Mouse (Mus musculus) testis, adult 2 months (tissue): ENCODE measurements around the gene Arhgap8. TPM values are rescaled to one million over a fixed set of nuclear protein-coding genes. Genes with fewer than 3 reads are reported as not detected.
"Not testable (repeated sequence)": the region's sequence is repeated elsewhere in the genome, so short reads cannot be mapped to it uniquely, and the experiment has no call there.

Experiments
- H3K27ac ChIP-seq: fragments of 200-500 bp; 2 replicates; pipeline ENCODE4 v1.5.1; 2012; ENCODE audit warnings: low read depth, low read length; ENCODE audit not compliant: control insufficient read depth, insufficient read depth
- H3K27me3 ChIP-seq: fragments of 200-500 bp; 2 replicates; pipeline ENCODE4 v1.6.1; 2012; ENCODE audit warnings: mild to moderate bottlenecking, low read length, moderate library complexity; ENCODE audit not compliant: control insufficient read depth, insufficient read depth
- H3K36me3 ChIP-seq: fragments of 200-500 bp; 2 replicates; pipeline ENCODE4 v1.6.1; 2012; ENCODE audit warnings: mild to moderate bottlenecking, low read length; ENCODE audit not compliant: control insufficient read depth, insufficient read depth
- H3K4me1 ChIP-seq: fragments of 200-500 bp; 2 replicates; pipeline ENCODE4 v1.6.1; 2012; ENCODE audit warnings: low read length; ENCODE audit not compliant: control insufficient read depth, insufficient read depth
- H3K4me3 ChIP-seq: fragments of 200-500 bp; 2 replicates; pipeline ENCODE4 v1.5.1; 2012; ENCODE audit warnings: low read depth, mild to moderate bottlenecking, low read length, moderate library complexity, mixed read lengths; ENCODE audit not compliant: control insufficient read depth
- CTCF ChIP-seq: fragments of 200-500 bp; IDR thresholded peaks from 2 replicates; pipeline ENCODE4 v1.5.1; 2012; ENCODE audit warnings: low read depth, mild to moderate bottlenecking, inconsistent platforms, low read length, moderate library complexity; ENCODE audit not compliant: control insufficient read depth, insufficient read depth, insufficient replicate concordance
- POLR2A ChIP-seq: fragments of 200-500 bp; IDR thresholded peaks from 2 replicates; pipeline ENCODE4 v1.6.1; 2012; ENCODE audit warnings: low read depth, mild to moderate bottlenecking, inconsistent platforms, low read length, moderate library complexity; ENCODE audit not compliant: control insufficient read depth
- polyA plus RNA-seq: library from polyadenylated mRNA; depleted of rRNA; stranded (reverse); fragments of >200 nt; gene quantifications from 2 replicates; pipeline ENCODE4 v1.2.3, GENCODE M21; 2012

Gene Arhgap8
- polyA plus RNA-seq, 1 experiment = 3.1 TPM

DNA sequence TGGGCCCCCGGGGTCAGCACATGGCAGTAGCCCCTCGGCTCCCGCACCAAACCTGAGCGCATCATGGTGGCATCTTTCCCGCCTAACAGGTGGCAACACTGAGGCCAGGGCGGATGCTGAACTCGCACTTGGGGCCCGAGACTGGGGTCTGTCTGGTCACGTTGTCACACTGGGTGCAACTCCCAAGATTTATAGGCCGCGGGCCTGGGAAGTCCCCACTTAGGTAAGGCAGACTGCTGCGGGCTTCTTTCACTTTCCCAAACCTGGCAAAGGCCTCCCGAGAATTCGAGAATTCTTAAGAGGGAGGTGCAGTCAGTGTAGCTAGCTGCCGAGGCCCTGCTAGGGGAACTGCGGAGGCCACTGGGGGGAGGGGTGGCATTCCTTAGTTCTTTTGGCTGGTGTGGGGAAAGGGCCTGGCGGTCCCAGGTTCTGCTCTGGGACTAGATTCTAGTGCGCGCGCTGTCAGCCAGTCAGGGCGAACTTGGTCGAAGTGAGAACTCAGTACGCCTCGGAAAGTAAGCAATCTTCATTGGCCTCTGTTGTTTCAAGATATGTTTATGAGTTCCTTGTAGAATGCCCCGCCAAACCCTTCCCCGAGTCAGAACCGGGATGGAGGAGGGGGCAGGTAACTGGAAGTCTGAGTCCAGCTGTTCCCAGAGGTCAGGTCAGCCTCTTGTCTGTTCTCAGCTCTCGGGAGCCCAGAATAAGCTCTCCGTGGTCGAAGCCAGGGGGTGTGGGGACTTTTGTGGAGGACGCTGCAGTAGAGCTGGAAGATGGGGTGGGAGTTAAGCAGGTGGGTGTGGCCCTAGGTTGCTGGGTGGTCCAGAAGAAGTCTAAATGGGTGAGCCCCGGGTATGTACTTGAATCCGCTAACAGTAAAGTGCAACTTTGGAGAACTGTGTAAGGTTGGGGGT is 696 bp downstream of the Arhgap8 start:
- H3K27me3 ChIP-seq = no peaks in the 10 kb centered on the region; the same call in 1 of the 2 replicates
- H3K4me3 ChIP-seq = peak overlapping the region; percentile 66
- H3K27ac ChIP-seq = no peak overlapping the region
- H3K4me1 ChIP-seq = peaks cover 12% of the 10 kb centered on the region
- no peaks in the 10 kb centered on the region for H3K36me3 ChIP-seq
- no peak for TF ChIP-seq POLR2A
- TF ChIP-seq CTCF = no peak

DNA sequence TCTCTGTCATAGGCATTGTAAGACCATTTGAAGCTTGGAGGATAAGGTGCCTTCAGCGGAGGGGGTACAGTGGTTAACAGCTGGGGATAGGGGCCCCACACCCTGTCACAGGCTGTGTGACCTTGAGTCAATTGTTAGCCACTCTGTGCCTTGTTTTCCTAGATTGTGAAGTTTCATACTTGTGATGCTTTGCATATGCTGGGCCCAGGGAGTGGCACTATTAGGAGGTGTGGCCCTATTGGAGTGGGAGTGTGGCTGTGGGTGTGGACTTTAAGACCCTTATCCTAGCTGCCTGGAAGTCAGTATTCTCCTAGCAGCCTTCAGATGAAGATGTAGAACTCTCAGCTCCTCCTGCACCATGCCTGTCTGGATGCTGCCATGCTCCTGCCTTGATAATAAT is 3.8 kb downstream of the Arhgap8 start:
- H3K27me3 ChIP-seq, H3K27ac ChIP-seq, H3K4me3 ChIP-seq, H3K36me3 ChIP-seq: not testable (repeated sequence)
- H3K4me1 ChIP-seq = peaks cover 12% of the 10 kb centered on the region

DNA sequence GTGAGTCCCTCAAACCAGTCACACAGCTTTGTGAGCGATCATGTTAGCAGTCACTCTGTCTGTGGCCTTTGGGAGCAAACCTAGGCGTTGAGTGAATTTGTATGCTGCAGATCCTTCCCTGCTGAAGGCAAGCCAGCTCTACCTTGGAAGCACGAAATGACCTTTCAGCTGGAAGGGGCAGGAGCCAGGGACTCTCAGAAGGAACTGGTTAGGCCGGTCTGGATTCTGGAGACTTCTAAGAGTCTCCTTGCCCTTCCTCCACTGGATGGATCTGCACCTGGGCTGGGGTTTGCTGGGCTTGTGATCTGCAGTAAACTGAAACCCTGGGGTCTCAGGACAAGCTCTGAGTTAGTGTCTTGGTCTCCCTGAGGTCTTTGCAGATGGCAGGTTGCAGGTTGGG is 4.3 kb downstream of the Arhgap8 start:
- H3K4me1 ChIP-seq = peaks cover 12% of the 10 kb centered on the region
- no peaks in the 10 kb centered on the region; the same call in 1 of the 2 replicates for H3K27me3 ChIP-seq
- TF ChIP-seq CTCF (no peak), POLR2A (no peak)
- H3K4me3 ChIP-seq = no peak overlapping the region
- no peak overlapping the region for H3K27ac ChIP-seq
- H3K36me3 ChIP-seq = no peaks in the 10 kb centered on the region

DNA sequence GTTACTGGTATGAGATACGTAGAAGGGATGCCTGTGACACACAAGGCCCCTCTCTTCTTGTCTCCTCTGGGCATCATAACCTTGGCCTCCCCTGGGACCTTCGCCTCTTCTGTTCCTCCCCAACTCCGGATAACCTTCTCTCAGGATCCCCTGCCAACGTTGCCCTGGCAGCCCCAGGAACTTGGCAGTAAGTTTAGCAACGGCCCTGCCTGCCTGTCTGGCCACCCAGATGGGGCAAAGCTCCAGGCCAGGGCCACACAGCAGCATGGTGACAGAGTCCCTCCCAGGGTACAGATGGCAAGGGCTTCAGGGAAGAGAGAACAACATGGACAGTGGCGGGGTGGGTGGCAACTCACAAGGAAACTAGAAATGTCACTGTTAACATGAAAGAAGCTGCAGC is 9.8 kb downstream of the Arhgap8 start:
- no peaks in the 10 kb centered on the region for H3K4me1 ChIP-seq

DNA sequence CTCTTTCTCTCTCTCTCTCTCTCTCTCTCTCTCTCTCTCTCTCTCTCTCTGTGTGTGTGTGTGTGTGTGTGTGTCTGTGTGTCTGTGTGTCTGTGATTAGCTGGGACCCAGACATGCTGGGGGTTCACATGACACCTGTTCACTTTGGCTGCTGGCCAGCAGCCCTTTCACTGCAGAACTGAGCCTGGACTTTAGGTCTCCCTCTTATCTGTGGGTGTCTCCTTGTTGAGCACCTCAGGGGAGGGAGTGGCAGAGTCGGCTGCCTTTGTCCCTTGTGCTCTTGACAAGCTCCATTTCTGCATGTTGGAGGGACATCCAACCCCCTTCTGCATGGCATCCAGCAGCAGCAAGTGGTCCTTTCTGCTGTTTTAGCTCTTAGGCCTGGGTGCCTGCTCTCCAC is 11.0 kb downstream of the Arhgap8 start:
- H3K36me3 ChIP-seq = no peaks in the 10 kb centered on the region
- H3K4me1 ChIP-seq = no peaks in the 10 kb centered on the region
- TF ChIP-seq CTCF = no peak
- no peak for TF ChIP-seq POLR2A
- no peak overlapping the region for H3K4me3 ChIP-seq
- no peak overlapping the region for H3K27ac ChIP-seq
- H3K27me3 ChIP-seq = no peaks in the 10 kb centered on the region

More for the DNA sequence above, 9.8 kb downstream of the Arhgap8 start:
- Histone ChIP-seq H3K36me3 (no peaks in the 10 kb centered on the region), H3K27me3 (no peaks in the 10 kb centered on the region), H3K4me3 (no peak overlapping the region), H3K27ac (no peak overlapping the region)
- TF ChIP-seq CTCF = no peak
- no peak for TF ChIP-seq POLR2A

DNA sequence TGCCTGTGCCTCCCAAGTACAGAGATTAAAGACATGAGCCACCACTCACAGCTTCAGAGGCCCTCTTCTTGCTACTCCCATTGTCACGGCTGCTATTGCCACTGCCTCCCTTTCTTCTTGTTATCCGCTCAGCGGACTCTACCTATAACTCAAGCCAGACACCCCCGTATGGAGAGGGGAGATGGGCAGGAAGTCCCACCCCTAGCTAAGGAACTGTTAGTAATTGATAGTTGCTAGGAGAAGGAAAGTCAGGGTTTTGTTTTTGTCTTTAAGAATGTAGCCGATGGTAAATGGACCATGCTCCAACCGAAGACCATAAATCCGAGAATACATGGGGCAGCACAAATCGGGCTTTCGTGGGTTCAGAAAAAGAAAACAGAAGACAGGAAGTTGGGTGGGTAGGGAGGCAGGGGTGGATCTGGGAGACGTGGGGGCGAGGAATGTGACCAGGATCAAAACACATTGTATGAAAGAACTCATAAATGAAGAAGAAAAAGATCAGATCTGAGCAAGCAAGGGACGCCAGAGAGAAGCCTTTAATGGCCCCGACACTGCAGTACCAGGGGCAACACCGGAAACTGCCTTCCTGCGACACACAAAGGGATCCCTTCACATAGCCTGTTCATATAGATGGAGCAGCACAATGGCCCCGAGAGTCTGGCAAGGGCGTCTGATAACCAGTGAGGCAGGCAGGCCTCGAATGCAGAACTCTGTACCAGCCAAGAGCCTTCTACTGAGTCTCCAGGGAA is 12.0 kb downstream of the Arhgap8 start:
- Histone ChIP-seq H3K4me1 (no peaks in the 10 kb centered on the region), H3K36me3 (no peaks in the 10 kb centered on the region), H3K4me3 (no peak overlapping the region), H3K27me3 (no peaks in the 10 kb centered on the region), H3K27ac (no peak overlapping the region)
- TF ChIP-seq POLR2A = no peak

DNA sequence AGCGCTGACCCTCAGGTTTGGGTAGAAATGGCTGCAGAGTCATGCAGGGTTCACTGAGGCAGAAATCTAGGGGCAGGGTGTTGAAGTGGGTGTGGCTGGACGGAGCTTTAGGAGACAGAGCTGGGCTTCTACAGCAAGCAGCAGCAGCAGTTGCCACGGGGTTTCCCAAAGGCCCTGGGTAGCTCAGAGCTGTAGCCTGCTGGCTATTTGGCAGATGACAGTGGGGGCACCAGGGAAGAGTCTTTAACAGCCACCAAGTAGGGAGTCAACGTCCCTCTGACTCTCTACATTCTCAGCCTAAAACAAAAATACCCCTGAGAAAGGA is 12.5 kb downstream of the Arhgap8 start:
- no peaks in the 10 kb centered on the region for H3K4me1 ChIP-seq
- H3K4me3 ChIP-seq = no peak overlapping the region
- no peaks in the 10 kb centered on the region for H3K27me3 ChIP-seq
- no peaks in the 10 kb centered on the region for H3K36me3 ChIP-seq
- TF ChIP-seq POLR2A (no peak), CTCF (no peak)
- no peak overlapping the region for H3K27ac ChIP-seq
